Mouse (Mus musculus): ENCODE results near the gene Baz2b. TPM values are rescaled to one million over a fixed set of nuclear protein-coding genes. Genes with fewer than 3 reads are reported as not detected.

Gene Baz2b
- polyA plus RNA-seq, 1 experiment from 2014 or later = 64.6 TPM

DNA sequence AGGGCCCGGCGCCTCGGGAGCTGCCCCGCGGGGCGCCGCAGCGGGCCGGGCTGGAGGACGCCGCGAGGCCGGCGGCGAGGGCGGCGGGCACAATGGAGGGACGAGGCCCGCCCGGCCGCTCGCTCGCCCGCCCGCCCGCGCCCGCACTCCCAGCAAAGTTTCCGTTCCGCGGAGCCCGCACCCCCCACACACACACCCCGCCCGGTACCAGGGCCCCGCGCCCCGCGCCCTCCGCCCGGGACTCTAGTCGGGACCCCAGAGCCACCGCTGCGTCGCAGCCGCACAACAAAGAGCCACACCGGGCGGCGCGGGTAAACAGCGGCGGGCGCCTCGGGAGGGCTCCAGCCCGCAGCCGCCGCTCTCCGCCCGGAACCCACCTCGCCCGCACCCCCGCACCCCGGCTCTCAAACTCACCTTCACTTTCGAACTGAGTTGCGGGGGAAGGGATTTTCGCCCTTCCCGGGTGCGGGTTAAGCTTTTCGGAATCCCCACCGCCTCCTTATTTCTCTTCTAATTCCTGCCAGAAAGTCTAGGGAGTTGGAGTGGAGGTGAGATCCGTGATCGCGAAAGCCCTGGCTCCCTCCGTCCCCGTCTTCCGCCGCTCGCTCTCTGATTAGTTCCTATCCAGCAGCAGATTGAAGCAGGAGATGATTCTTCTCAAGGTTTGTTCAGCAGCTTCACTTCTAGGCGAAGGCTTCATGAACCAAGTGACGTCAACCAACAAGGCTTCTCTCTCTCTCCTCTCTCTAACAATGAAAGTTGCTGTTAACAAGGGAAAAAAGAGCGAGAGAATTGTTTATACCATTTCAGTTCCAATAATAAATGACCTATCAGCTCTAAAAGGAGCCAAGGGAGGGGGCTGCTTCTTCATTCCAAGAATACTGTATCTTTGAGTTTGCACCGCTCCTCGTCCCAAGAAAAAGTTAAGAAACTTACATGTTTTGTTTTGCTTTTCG is 84.3 kb downstream of the Baz2b start:
- peak overlapping the region; percentile 99 for H3K27ac ChIP-seq
- H3K4me1 ChIP-seq = peaks cover 29% of the 10 kb centered on the region
- H3K27me3 ChIP-seq = no peaks in the 10 kb centered on the region
- H3K4me2 ChIP-seq (replicated peaks) = peak overlapping the region; percentile 69
- H3K4me3 ChIP-seq = peak overlapping the region; percentile 87
- peak; percentile 74 for ATAC-seq (ENCODE audit: low FRiP score, low read depth)
- peak overlapping the region; percentile 99 for H3K9ac ChIP-seq
- no peaks in the 10 kb centered on the region for H3K9me3 ChIP-seq
- H3K36me3 ChIP-seq = no peaks in the 10 kb centered on the region
- under 1% methylated on average over 56 of the region's 83 CpGs for WGBS

- peak overlapping the region; percentile 99 for H3K9ac ChIP-seq
- H3K4me3 ChIP-seq = peak overlapping the region; percentile 87
- ATAC-seq (ENCODE audit: low FRiP score, low read depth) = peak; percentile 75
- no peaks in the 10 kb centered on the region for H3K27me3 ChIP-seq
- no peaks in the 10 kb centered on the region for H3K36me3 ChIP-seq
- H3K4me2 ChIP-seq (replicated peaks) = peak overlapping the region; percentile 69
- 2% methylated on average over 28 of the region's 47 CpGs for WGBS
- H3K4me1 ChIP-seq = peaks cover 33% of the 10 kb centered on the region
- peak overlapping the region; percentile 99 for H3K27ac ChIP-seq
- no peaks in the 10 kb centered on the region for H3K9me3 ChIP-seq
Observed at GRCm38 (mm10) chr2:60124648-60125048, 85.0 kb downstream of the Baz2b start.

DNA sequence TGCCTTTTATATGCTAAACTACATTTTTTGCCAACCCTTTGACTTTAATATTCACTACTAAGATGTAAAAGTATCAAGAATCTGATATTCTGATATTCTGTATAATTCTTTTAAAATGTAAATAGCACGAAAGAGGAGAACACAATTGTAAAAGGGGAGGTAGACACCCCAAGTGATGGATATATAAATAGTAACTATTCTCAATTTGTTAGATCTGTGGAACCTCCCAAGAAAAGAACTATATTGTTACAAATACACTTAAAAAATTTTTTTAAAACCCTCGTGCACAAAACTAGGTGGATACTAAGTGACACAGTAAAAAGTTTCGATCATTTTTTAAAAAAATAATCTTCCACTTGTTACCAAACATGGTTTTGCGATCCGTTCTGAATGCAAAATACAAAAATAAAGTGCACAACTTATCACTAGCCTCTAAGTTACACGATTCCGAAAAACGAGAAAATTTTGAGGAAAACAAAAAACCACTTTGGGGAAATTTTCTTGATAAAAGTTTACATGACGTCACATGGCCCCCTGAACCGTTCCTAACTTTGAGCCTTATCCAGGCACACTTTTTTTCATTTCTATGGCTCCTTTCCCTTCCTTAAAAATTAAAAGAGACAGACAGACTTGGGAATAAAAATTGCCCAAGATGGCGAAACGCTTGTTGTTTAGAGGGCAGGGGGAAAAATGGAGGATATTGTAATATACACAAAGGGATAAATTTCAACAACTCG is 85.6 kb downstream of the Baz2b start:
- no peak for ATAC-seq (ENCODE audit: low FRiP score, low read depth)
- Histone ChIP-seq H3K36me3 (no peaks in the 10 kb centered on the region), H3K9me3 (no peaks in the 10 kb centered on the region), H3K4me1 (peaks cover 35% of the 10 kb centered on the region), H3K4me2 (replicated peaks) (peak overlapping the region; percentile 69), H3K4me3 (peak overlapping the region; percentile 87), H3K9ac (peak overlapping the region; percentile 99), H3K27ac (peak overlapping the region; percentile 99), H3K27me3 (no peaks in the 10 kb centered on the region)
- 6% methylated on average over 13 of the region's 13 CpGs for WGBS

GRCm38 (mm10) chr2:60123061-60123874 is 86.4 kb downstream of the Baz2b start:
- Histone ChIP-seq H3K9ac (no peak overlapping the region), H3K9me3 (no peaks in the 10 kb centered on the region), H3K4me3 (peak overlapping the region; percentile 12; the same call in 1 of the 2 replicates), H3K27me3 (no peaks in the 10 kb centered on the region), H3K4me2 (replicated peaks) (peak overlapping the region; percentile 43), H3K4me1 (peaks cover 42% of the 10 kb centered on the region), H3K36me3 (no peaks in the 10 kb centered on the region), H3K27ac (no peak overlapping the region)
- ATAC-seq (ENCODE audit: low FRiP score, low read depth) = no peak
- WGBS = 48% methylated on average over 6 of the region's 6 CpGs

DNA sequence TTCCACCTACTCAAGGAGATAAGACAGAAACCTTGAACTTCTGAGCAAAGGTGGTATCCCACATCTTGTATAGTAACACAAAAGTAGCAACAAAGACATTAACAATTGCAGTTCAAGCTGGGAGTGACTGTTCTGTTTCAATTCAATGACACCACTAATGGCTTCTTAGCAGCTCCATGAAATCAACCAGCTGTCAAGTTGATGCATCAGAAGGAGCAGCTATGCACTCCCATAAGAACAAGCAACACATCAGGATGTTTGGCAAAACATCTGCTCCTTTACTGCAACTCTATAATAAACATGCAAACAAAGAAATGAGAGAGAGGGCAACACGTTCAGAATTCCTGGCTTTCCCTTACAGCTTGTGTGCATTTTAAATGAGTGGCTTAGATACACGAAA is 87.5 kb downstream of the Baz2b start:
- Histone ChIP-seq H3K4me1 (peaks cover 46% of the 10 kb centered on the region), H3K9me3 (no peaks in the 10 kb centered on the region), H3K9ac (no peak overlapping the region), H3K27me3 (no peaks in the 10 kb centered on the region), H3K27ac (no peak overlapping the region), H3K4me2 (replicated peaks) (no peak overlapping the region), H3K4me3 (no peak overlapping the region), H3K36me3 (no peaks in the 10 kb centered on the region)
- WGBS = 28% methylated on average over 2 of the region's 2 CpGs
- no peak for ATAC-seq (ENCODE audit: low FRiP score, low read depth)

- H3K27ac ChIP-seq = no peak overlapping the region
- H3K4me1 ChIP-seq = peaks cover 47% of the 10 kb centered on the region
- ATAC-seq (ENCODE audit: low FRiP score, low read depth) = no peak
- no peaks in the 10 kb centered on the region for H3K36me3 ChIP-seq
- H3K4me3 ChIP-seq = no peak overlapping the region
- WGBS = 32% methylated on average over 2 of the region's 2 CpGs
- H3K4me2 ChIP-seq (replicated peaks) = no peak overlapping the region
- H3K9me3 ChIP-seq = no peaks in the 10 kb centered on the region
- no peak overlapping the region for H3K9ac ChIP-seq
- H3K27me3 ChIP-seq = no peaks in the 10 kb centered on the region
Observed at GRCm38 (mm10) chr2:60120681-60121080, 89.0 kb downstream of the Baz2b start.

GRCm38 (mm10) chr2:60118684-60119558 is 90.7 kb downstream of the Baz2b start:
- Histone ChIP-seq H3K36me3 (no peaks in the 10 kb centered on the region), H3K27ac (no peak overlapping the region), H3K9ac (no peak overlapping the region), H3K4me2 (replicated peaks) (no peak overlapping the region), H3K4me3 (no peak overlapping the region), H3K27me3 (no peaks in the 10 kb centered on the region), H3K9me3 (no peaks in the 10 kb centered on the region), H3K4me1 (peaks cover 54% of the 10 kb centered on the region)
- ATAC-seq (ENCODE audit: low FRiP score, low read depth) = no peak
- 42% methylated on average over 10 of the region's 10 CpGs for WGBS

GRCm38 (mm10) chr2:60117867-60118266 is 91.8 kb downstream of the Baz2b start:
- Histone ChIP-seq H3K9ac (no peak overlapping the region), H3K4me1 (peaks cover 48% of the 10 kb centered on the region)
- ATAC-seq (ENCODE audit: low FRiP score, low read depth) = no peak

DNA sequence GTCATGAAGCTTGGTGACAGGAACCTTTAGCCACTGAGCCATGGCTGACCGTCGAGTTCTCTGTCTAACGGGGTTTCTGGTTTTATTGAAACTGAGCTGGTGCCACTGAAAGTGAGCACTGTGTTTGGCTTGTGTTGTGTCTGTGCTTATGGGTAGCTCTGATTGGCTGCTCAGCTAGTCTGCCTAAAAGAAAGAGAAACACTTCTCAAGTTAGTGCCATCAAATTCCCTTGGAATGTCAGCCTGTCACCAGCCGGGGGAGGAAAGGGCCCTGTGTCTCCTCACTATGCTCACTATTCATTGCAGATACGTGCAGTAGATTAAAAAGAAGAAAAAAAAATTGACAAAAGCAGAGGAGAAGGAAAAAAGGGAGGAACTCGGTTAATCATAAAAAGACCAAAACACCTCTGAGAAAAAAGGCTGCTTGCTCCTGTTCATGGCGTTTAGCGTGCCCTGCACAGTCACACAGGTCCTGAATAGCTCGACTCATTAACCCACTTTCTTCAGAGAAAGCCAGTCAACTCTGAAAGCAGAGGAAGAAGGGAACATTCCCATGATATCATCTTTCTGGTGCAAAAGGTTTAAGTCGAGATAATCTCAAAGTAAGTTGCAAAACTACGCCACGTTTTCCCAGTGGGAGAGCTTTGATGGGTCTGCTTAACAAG is 93.6 kb downstream of the Baz2b start:
- peaks cover 4% of the 10 kb centered on the region for H3K36me3 ChIP-seq
- no peak for ATAC-seq (ENCODE audit: low FRiP score, low read depth)
- no peak overlapping the region for H3K4me3 ChIP-seq
- 42% methylated on average over 12 of the region's 12 CpGs for WGBS
- H3K27me3 ChIP-seq = no peaks in the 10 kb centered on the region
- no peak overlapping the region for H3K27ac ChIP-seq
- no peak overlapping the region for H3K9ac ChIP-seq
- H3K4me2 ChIP-seq (replicated peaks) = no peak overlapping the region
- peaks cover 1% of the 10 kb centered on the region for H3K9me3 ChIP-seq
- peaks cover 38% of the 10 kb centered on the region for H3K4me1 ChIP-seq

More at GRCm38 (mm10) chr2:60117867-60118266, 91.8 kb downstream of the Baz2b start:
- 76% methylated on average over 9 of the region's 9 CpGs for WGBS
- Histone ChIP-seq H3K4me2 (replicated peaks) (no peak overlapping the region), H3K9me3 (no peaks in the 10 kb centered on the region), H3K27ac (no peak overlapping the region), H3K36me3 (no peaks in the 10 kb centered on the region), H3K27me3 (no peaks in the 10 kb centered on the region), H3K4me3 (no peak overlapping the region)

DNA sequence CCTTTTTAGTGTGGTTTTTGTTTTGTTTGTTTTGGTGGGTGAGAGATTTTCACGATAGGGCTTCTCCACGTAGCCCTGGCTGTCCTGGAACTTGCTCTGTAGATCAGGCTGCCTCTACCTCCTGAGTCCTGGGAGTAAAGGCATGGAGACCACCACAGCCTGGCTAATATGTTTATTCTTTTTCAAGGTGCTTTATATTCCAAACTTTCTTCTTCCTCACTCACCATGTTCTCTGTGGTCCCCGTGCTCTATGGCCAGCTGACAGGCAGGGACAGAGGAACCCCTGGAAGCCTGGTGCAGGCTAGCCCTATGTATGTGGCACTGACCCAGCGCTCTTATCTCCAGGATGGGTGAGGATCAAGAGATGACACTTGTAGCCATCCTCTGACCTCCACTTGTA is 94.7 kb downstream of the Baz2b start:
- Histone ChIP-seq H3K36me3 (peaks cover 11% of the 10 kb centered on the region), H3K4me3 (no peak overlapping the region), H3K4me1 (peaks cover 28% of the 10 kb centered on the region), H3K27me3 (no peaks in the 10 kb centered on the region), H3K9me3 (peaks cover 4% of the 10 kb centered on the region), H3K27ac (no peak overlapping the region), H3K4me2 (replicated peaks) (no peak overlapping the region), H3K9ac (no peak overlapping the region)
- 87% methylated on average over 4 of the region's 4 CpGs for WGBS
- no peak for ATAC-seq (ENCODE audit: low FRiP score, low read depth)
